In genomic region chr8:105573427-105573826, GRCm38 (mm10) we compare ENCODE assay signal across 11 mouse cellular contexts. TPM values are rescaled to one million over a fixed set of nuclear protein-coding genes. Genes with fewer than 3 reads are reported as not detected.
DNase-seq lines count a peak whose midpoint lies in the region; ATAC-seq and TF ChIP-seq lines count a peak whose summit lies in the region.
"Had no signal": no experiment of that assay in that cellular context is flagged by ENCODE, and none has a peak within 500 bp of the region (broad histone marks: within the 10 kb centered on the region; RNA-seq: fewer than 3 reads in every experiment).

No protein-coding gene starts in this region.

- H3K4me3 ChIP-seq in lung, adult 2 months (replicated peaks; ENCODE audit: extremely low read depth, low read depth, low read length), result no peak overlapping the region
- H3K4me3 ChIP-seq: forebrain, embryonic 15.5 days had no signal

- DNase-seq in cerebellum, postnatal 10 days, result peak; percentile 69
- DNase-seq in lung, adult 18-20 months, result peak; percentile 65 to 72
- no peak for DNase-seq in lung, adult 2 months
- DNase-seq in brain, embryonic 14.5 days (ENCODE audit: low read depth), result peak; percentile 70
- DNase-seq in spleen, adult 12 weeks (ENCODE audit: low spot score), result no peak
- DNase-seq in frontal cortex, postnatal 10 days (ENCODE audit: low spot score in 2 of 2), result no peak
- DNase-seq: thymus, postnatal 36 days had no signal

- TF ChIP-seq CTCF in lung, adult 2 months (IDR thresholded peaks at IDR 0.05; ENCODE audit: insufficient read depth, low read length), result no peak
- no peak for TF ChIP-seq CTCF in brain, embryonic 14.5 days (IDR thresholded peaks at IDR 0.05; ENCODE audit: borderline replicate concordance, extremely low read depth, insufficient read depth, insufficient read length)

- no peak for TF ChIP-seq POLR2A in lung, adult 2 months (IDR thresholded peaks at IDR 0.05; ENCODE audit: borderline replicate concordance, extremely low read depth, low read depth, low read length)
- TF ChIP-seq POLR2A in brain, embryonic 14.5 days (IDR thresholded peaks at IDR 0.05; ENCODE audit: borderline replicate concordance, extremely low read depth, insufficient read depth, insufficient read length, poor library complexity, severe bottlenecking), result no peak

- ATAC-seq in cerebellum, adult (ENCODE audit: insufficient number of reproducible peaks, low FRiP score, low TSS enrichment), result no peak
- ATAC-seq in megakaryocyte-erythroid progenitor cell, adult 5-6 weeks (replicated peaks; ENCODE audit: low FRiP score, low TSS enrichment, poor library complexity, severe bottlenecking), result peak; percentile 49
- ATAC-seq: forebrain, embryonic 15.5 days; intestine, postnatal 0 days had no signal

- H3K4me1 ChIP-seq in lung, adult 2 months (ENCODE audit: control insufficient read depth, insufficient read depth, low read length), result no peaks in the 10 kb centered on the region
- H3K4me1 ChIP-seq: forebrain, embryonic 15.5 days had no signal

RNA-seq across cellular contexts. Expression of gene Atp6v0d1, which starts 7.6 kb away (rescaled TPM):
- 101 and 121 TPM in 2 replicates for polyA plus RNA-seq in lung, adult 2 months (2012; rRNA removed)
- 210 and 236 TPM in 2 replicates for polyA plus RNA-seq in brain, embryonic 14.5 days (2012; rRNA removed)
- total RNA-seq in megakaryocyte-erythroid progenitor cell, adult 5-6 weeks (2014; fragmentation: Nextera tagmentation), result 51.9 and 70.3 TPM in 2 replicates
- total RNA-seq in megakaryocyte-erythroid progenitor cell, adult 5-6 weeks (2017), result 21.0 and 32.0 TPM in 2 replicates

RNA-seq across cellular contexts. Expression of gene Ripor1, which starts 31.6 kb away (rescaled TPM):
- 71.7 and 74.9 TPM in 2 replicates for polyA plus RNA-seq in lung, adult 2 months (2012; rRNA removed)
- 23.7 and 40.3 TPM in 2 replicates for polyA plus RNA-seq in brain, embryonic 14.5 days (2012; rRNA removed)
- 148 and 206 TPM in 2 replicates for total RNA-seq in megakaryocyte-erythroid progenitor cell, adult 5-6 weeks (2014; fragmentation: Nextera tagmentation)
- total RNA-seq in megakaryocyte-erythroid progenitor cell, adult 5-6 weeks (2017), result 16.7 and 20.6 TPM in 2 replicates

RNA-seq across cellular contexts. Expression of gene Hsd11b2, which starts 54.9 kb away (rescaled TPM):
- polyA plus RNA-seq in lung, adult 2 months (2012; rRNA removed), result 2.1 and 4.8 TPM in 2 replicates
- polyA plus RNA-seq in brain, embryonic 14.5 days (2012; rRNA removed), result 8.3 and 12.1 TPM in 2 replicates
- 0.20 TPM in 1 of 2 replicates, not detected in the other for total RNA-seq in megakaryocyte-erythroid progenitor cell, adult 5-6 weeks (2014; fragmentation: Nextera tagmentation)
- total RNA-seq in megakaryocyte-erythroid progenitor cell, adult 5-6 weeks (2017), result 0.19 TPM in 1 of 2 replicates, not detected in the other

Comparison
In these comparisons a context has a peak if more than half of its experiments do, and no peak if none do; other contexts are left out.
1. DNase-seq: peak in cerebellum, postnatal 10 days (2 of 2), lung, adult 18-20 months (2 of 2) and brain, embryonic 14.5 days (single experiment); none in lung, adult 2 months (single experiment), spleen, adult 12 weeks (single experiment) and frontal cortex, postnatal 10 days (0 of 2).